Mouse (Mus musculus): ENCODE measurements around the gene 4933402E13Rik. TPM values are rescaled to one million over a fixed set of nuclear protein-coding genes. Genes with fewer than 3 reads are reported as not detected.

The 4933402E13Rik gene
- total RNA-seq (2021): not detected
- long read RNA-seq, experiment 1: 0 reads
- long read RNA-seq, experiment 2: 0 reads

DNA sequence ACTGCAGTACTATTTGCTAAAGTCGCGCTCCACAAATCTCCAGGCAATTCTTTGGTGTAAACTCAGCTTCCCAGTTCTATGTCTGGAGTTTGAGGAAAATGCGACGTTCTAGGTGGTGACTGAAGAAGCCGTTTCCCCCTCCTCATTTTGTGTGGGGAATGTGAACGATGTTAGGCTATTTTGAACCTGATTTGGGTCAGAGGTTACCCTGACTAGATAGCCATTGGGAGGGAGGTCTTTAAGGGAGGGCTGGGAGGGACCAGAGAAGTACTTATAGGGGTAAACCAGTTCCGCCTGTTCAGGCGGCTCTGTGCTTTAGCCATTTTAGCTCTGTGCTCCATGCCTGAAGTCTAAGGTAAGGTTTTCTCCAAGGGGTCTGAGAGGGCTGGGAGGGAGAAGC, at the start of gene 4933402E13Rik:
Gene 4933402E13Rik, plus strand, starts transcription at position 301 of the 400 bp plus-strand sequence.
- H3K4me3 ChIP-seq: no peak within 1 kb of the TSS
- no peak for DNase-seq (ENCODE audit: extremely low spot score in 1 of 2, low spot score in 2 of 2)
- no peak within 1 kb of the TSS for H3K27ac ChIP-seq
- intact Hi-C loops (cut with DNase I): no loop called here
- TF ChIP-seq CTCF (IDR thresholded peaks at IDR 0.05): no peak

Other genes with a start within 250 kb of the 4933402E13Rik start
- not detected for gene 4931400O07Rik, start 184.5 kb downstream of the 4933402E13Rik start, total RNA-seq (2021)